Mouse (Mus musculus) yolk sac, embryonic 10.5 days (tissue): ENCODE measurements around the gene Epb41l2.
A peak's percentile ranks its signal among the peaks of the same experiment; 100 is the strongest.

ENCODE experiments used
- DNase-seq: peaks from one replicate; pipeline ENCODE4 v3.0.0-alpha.2; 2017; ENCODE audit warnings: low spot score

The Epb41l2 gene

GRCm38 (mm10) chr10:25400646-25401045, 41.0 kb downstream of the Epb41l2 start:
- no peak for DNase-seq

GRCm38 (mm10) chr10:25401356-25401755, 41.8 kb downstream of the Epb41l2 start:
- DNase-seq, result no peak

DNA sequence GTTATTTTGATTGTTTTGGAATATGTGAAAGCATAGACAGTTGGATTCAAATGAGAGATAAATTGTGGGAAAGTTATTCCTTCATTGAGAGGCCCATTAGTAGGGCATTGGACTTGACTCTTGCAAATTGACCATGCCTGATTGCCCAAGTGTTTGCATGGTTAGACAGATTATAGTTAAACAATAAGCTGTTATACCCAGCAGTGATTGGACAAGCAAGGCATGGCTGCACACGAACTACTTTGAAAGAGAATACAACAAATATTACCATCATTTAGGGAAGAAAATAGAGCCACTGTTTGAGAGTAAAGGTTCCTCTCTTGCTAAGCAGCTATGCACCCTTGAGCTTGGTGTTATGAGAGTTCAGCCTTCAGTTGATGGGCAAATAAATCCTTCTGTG, 43.3 kb downstream of the Epb41l2 start:
- no peak for DNase-seq

DNA sequence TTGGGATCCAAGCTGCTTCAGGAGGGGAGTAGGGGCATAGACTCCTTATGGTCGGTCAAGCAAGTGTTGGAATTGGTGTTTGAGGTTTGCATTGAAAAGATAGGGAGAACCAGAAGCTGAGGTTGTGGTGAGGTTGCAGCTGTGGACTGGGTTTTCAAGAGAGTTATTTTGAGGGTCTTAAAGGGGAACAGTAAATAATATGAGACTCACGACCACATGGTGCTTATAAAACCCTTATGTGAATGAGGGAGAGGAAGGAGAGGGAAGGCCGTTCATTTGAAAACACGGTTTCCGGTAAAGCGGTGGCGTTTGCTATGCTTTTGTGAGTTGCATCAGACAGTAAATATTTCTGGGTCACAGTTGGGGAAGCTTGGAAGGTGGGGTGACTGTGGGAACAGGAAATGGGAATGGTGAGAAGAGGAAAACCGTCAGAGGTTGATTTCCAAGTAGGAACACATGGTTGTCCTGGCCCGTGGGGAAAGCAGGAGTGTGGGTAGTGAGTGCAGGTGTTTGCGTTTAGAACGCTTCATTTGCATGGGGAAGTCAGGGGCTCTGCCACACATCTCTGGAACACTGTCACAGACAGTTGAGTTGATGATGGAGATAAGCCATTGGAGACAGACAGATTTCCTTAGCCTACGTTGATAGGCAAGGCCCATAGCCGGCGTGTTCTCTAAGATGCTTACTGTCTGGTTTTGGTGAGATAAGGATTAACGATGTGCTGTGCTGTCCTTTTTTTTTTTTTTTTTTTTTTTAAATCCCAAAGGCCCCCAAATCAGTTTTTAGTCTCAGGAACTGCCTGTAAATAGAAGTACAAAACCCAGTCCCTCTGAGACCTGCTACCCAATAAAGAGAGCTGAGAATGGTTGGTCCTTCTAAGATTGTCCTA, 44.5 kb downstream of the Epb41l2 start:
- no peak for DNase-seq

GRCm38 (mm10) chr10:25404702-25405098, 45.1 kb downstream of the Epb41l2 start:
- DNase-seq, result no peak

DNA sequence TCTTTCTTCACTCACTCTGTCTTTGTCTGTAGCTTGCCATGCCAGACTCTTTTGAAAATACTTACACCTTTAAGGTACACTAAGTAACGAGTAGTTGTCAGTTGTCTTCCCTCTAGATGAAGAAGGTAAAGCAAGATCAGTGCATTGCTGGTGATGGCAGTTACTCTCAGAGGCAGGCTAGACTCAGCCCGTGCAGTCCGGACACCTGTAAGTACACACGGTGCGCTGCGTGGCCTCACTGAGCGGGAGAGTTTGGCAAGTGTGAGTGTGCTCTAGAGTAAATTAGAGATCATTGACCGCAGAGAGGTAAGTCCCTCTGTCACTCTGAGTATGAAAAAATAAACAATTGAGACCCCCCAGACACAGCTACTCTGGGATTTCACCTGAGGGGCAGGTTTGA, 46.0 kb downstream of the Epb41l2 start:
- no peak for DNase-seq

DNA sequence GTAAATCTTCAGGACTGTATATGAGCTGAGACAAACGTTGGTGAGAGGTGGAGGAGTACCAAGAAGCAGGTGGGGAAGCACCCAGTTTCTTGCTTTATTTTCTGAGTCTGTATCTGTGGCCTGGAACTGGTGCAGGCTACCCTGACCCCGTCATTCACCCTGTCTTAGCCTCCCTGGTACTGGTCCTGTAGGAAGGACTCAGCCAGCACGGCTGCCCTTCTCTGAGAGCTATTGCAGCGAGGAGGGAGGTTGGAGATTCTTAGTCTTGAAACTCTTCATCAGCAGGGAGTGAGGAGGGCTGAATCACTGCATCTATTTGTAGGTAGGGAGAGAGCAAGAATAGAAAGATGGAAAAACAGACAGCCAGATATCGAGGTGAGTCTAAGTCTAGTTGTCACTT, 47.1 kb downstream of the Epb41l2 start:
- DNase-seq, result no peak

DNA sequence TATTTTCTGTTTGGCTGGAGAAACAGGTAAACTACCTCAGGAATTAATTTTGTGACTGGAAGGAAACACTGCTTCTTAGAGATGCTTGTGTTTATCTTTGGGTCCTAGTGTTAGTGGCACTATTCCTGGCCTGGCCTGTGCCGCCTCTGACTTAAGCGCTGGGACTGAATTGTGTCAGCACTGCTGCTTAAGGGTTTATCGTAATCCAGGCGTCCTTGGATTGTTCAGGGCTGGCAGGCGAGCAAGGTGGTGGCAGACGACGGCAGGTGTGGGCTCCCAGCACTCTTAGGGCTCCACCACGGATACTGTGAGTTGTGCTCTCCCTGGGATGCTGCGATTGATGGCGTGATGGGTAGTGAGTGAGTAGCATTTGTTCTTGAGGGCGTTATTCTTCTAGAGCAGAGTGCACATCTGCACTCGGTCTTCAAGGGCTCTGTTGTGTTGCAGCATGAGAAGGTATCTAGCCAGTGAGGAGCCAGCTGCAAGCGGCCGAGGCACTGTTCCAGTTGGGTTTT, 48.6 kb downstream of the Epb41l2 start:
- no peak for DNase-seq

GRCm38 (mm10) chr10:25411836-25412373, 52.3 kb downstream of the Epb41l2 start:
- no peak for DNase-seq

GRCm38 (mm10) chr10:25415188-25415717, 55.7 kb downstream of the Epb41l2 start:
- DNase-seq, result no peak

- no peak for DNase-seq
Observed at GRCm38 (mm10) chr10:25416696-25417095, 57.1 kb downstream of the Epb41l2 start.

- DNase-seq, result no peak
Observed at GRCm38 (mm10) chr10:25426058-25426457, 66.5 kb downstream of the Epb41l2 start.

GRCm38 (mm10) chr10:25426814-25427213, 67.2 kb downstream of the Epb41l2 start:
- no peak for DNase-seq

- DNase-seq, result peak; percentile 44
Observed at GRCm38 (mm10) chr10:25427523-25427922, 67.9 kb downstream of the Epb41l2 start.

- no peak for DNase-seq
Observed at GRCm38 (mm10) chr10:25428658-25429057, 69.1 kb downstream of the Epb41l2 start.

DNA sequence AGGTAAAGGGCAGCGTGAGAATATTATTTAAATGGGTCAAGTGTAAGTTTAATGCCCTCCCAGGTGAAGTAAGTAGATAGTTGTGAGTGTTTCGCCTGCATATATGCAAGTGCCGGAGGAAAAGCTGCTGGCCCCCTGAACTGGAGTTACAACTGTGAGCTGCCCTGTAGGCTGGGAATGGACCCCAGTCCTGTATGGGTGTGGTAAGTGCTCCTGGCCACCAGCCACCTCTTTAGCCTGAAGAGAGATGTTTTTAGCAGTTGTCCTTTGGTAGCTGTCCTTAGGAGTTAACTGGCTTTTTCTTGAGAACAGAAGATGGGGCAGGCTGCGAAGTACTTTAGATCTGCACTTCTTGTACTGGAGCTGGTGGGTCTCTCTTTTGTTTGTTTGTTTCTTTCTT, 69.7 kb downstream of the Epb41l2 start:
- DNase-seq, result no peak

DNA sequence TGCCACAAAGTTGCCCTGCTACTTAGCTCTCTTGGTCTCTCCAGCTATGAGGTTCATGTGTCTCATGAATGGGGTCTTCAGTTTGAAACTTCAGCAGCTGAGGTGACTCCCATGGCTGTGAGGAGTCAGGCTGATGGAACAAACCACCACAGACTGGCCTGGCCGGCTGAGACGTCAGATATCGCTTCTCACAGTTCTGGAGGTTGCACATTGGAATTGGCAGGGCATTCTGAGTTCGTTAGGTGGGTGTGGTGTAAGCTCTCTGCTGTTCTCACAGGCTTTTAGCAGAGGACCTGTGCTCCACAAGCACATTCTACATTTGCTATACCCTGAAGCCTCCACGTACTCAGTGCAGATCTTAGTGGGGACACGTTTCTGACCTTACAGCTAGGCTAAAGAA, 71.3 kb downstream of the Epb41l2 start:
- DNase-seq, result no peak

DNA sequence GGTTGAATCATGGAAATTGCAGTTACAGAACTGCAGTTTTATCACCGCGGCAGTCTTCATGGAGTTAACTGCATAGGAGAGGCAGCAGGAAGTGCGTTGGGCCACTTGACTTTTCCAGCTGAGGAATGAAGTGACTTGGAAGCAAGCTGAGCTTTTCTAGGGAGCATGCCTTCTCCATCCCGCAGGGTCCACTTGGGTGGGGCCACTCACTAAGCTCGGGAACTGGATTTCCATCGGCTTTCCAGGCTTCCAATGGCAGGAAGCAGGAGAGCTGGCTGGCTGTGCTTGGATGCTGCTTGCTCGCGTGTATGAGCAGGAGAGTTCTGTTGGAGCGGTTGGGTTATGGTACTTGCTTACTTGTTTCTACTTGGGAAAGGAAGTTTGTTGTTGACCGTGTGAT, 72.8 kb downstream of the Epb41l2 start:
- DNase-seq, result peak; percentile 64

GRCm38 (mm10) chr10:25432938-25433337, 73.3 kb downstream of the Epb41l2 start:
- peak; percentile 53 for DNase-seq

DNA sequence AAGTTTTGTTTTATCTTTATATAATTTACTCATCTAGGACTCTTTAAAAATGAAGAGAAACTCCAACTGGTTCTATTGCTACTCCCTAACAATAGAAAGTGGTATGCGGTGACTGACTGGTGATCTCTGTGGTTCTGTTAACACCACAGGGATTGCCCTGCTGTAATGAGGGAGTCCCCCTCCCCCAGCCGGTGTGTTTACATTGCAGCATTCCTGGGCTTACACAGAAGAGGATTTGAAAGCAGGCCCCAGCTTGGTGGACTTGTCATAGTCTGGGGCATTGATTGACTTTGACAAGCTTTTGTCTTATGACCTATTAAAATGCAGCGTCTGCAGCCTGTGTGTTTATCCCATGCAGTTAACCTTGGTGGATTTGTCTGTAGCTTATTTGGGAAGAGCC, 73.9 kb downstream of the Epb41l2 start:
- peak; percentile 84 for DNase-seq

GRCm38 (mm10) chr10:25434358-25435044, 74.9 kb downstream of the Epb41l2 start:
- DNase-seq, result peak; percentile 38

- no peak for DNase-seq
Observed at GRCm38 (mm10) chr10:25436703-25437401, 77.3 kb downstream of the Epb41l2 start.
